Mouse (Mus musculus) left cerebral cortex, postnatal 10 days (tissue): ENCODE results near the gene Hist2h3b. TPM values are rescaled to one million over a fixed set of nuclear protein-coding genes. Genes with fewer than 3 reads are reported as not detected.
A peak's percentile ranks its signal among the peaks of the same experiment; 100 is the strongest.

Experiments
- DNase-seq, 2 experiments: peaks; one replicate each; pipeline ENCODE4 v3.0.0; 2021 to 2022; ENCODE audit warnings: low spot score in 2 of 2, mixed read lengths in 1 of 2; ENCODE audit errors: extremely low spot score in 1 of 2
- intact Hi-C: fragments of 180-260 bp; cut with DNase I; formaldehyde crosslinking; loops from one replicate; pipeline ENCODE4 v1.15.1; 2025
- total RNA-seq, 2 experiments: library from RNA; stranded (reverse); gene quantifications; 2 replicates each; pipeline ENCODE4 v1.2.3; 2021

Gene Hist2h3b
- total RNA-seq: 100 to 1,000 TPM; 116 to 121 TPM

DNA sequence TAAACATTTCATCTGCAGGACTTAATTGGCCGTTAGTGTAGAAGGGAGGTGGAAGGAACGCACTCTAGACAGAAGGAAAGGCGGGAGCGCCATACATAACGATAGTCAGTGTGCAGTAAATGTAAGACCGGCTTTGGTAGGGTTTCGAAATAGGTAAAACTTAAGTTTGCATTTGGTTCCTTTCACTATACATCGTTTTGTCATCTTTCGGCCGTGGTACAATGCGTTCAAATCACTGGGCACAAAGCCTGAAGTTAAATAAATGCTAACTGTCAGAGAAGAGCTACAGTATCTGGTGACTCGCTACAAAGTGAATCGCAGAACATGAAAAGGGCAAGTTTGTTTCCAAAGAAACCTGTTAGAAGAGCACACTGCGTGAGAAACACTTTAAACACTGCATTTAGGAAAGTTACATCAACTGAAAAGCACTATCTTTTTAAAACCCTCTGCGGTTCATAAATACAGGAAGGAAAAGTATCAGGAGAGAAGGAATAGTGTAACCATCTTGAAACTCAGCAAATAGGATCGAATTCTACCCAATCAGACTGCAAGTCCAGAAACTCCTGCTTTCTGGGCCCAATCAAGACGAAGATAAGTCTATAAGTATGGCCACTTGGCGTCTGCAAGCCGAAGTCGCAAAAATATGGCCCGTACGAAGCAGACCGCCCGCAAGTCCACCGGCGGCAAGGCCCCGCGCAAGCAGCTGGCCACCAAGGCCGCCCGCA, at the start of gene Hist2h3b:
Gene Hist2h3b, plus strand, starts transcription at position 604 of the 725 bp plus-strand sequence.
- intact Hi-C loops: no loop called here
- peak; percentile 78 to 86 for DNase-seq

DNA sequence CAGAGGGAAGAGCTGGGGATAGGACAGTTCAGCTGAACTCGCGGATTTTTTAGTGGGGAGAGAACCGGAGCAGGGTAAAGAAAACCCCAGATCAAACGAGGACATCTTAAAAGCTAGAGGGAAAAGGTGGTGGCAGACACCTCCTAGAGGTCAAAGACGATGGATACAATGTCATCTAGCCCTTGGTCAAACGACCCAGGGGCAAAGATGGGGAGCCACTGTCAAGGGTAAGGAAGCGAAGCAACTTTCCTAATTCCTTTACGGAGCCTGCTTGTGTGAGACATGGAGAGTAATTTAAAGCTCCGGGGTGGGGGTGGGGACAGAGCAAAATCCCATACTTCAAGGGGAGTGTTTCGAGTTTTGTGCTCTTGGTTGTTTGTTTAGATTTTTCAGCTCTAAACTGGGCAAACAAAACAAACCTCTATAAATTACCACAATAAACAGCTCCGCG, 49.2 kb upstream of the Hist2h3b start:
- DNase-seq: no peak
- intact Hi-C loops: no loop called here

DNA sequence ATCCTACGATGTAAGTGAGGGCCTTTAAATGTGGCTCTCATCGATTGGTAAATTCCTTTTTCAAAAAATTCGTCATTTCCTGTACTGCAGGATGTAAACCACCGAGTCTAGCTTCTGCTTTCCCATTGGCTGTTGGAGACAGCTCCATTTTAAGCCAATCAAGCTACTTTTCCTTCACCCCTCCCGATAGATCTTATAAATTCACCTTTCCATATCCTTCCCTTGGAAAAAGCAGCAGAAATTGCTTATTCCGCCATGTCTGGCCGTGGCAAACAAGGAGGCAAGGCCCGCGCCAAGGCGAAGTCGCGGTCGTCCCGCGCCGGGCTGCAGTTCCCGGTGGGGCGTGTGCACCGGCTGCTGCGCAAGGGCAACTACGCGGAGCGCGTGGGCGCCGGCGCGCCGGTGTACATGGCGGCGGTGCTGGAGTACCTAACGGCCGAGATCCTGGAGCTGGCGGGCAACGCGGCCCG, 48.8 kb upstream of the Hist2h3b start, which contains the start of the genes Bola1 and Hist2h2ab:
Gene Bola1, minus strand, starts transcription at position 49 of the 470 bp plus-strand sequence.
Gene Hist2h2ab, plus strand, starts transcription at position 205 of the 470 bp plus-strand sequence.
- DNase-seq: peak; percentile 74 to 89
- intact Hi-C loops: loop anchor here (10.0 kb wide), 1 partner anchor 255 kb away; no protein-coding TSS in a partner anchor

DNA sequence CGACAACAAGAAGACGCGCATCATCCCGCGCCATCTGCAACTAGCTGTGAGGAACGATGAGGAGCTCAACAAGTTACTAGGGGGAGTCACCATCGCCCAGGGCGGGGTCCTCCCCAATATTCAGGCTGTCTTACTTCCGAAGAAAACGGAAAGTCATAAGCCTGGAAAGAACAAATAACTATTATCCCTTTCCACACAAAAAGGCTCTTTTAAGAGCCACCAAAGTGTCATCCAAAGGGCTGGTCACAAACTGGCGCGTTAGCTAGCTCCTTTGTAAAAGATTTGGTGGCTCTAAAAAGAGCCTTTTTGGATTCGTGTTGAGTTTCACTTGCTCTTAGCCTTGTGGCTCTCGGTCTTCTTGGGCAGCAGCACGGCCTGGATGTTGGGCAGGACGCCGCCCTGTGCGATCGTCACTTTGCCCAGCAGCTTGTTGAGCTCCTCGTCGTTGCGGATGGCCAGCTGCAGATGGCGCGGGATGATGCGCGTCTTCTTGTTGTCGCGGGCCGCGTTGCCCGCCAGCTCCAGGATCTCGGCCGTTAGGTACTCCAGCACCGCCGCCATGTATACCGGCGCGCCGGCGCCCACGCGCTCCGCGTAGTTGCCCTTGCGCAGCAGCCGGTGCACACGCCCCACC, 48.2 kb upstream of the Hist2h3b start:
- DNase-seq: peak in 1 of 2 experiments; percentile 57
- intact Hi-C loops: loop anchor here (10.0 kb wide), 1 partner anchor 255 kb away; no protein-coding TSS in a partner anchor

DNA sequence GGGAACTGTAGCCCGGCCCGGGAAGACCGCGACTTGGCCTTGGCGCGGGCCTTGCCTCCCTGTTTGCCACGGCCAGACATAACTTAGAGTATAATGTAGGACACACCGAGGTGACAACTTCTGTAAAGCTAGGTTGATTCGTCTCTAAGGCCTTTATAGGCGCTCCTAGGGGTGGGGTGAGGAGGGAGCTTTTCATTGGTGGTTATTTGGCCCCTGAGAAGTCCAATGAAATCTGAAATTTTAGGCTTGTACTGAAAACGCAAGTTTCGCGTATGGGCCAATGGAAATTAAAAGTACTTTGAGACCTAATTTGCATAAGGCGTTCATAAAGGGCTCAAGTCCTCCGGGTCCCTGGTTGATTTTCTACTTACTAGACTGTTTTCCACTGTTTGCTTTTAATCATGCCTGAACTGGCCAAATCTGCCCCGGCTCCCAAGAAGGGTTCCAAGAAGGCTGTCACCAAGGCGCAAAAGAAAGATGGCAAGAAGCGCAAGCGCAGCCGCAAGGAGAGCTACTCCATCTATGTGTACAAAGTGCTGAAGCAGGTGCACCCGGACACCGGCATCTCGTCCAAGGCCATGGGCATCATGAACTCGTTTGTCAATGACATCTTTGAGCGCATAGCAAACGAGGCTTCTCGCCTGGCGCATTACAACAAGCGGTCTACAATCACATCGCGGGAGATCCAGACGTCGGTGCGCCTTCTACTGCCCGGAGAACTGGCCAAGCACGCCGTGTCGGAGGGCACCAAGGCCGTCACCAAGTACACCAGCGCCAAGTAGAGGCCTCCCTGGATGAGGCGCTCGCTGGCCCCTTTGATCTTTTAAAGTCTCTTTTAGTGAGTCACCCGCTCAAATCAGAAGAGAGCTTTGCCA, 47.5 kb upstream of the Hist2h3b start, which contains the start of the genes Hist2h2ac and Hist2h2be:
Gene Hist2h2ac, minus strand, starts transcription at position 116 of the 875 bp plus-strand sequence.
Gene Hist2h2be, plus strand, starts transcription at position 355 of the 875 bp plus-strand sequence.
- intact Hi-C loops: loop anchor here (10.0 kb wide), 1 partner anchor 256 kb away; no protein-coding TSS in a partner anchor
- DNase-seq: peak; percentile 83 to 89

DNA sequence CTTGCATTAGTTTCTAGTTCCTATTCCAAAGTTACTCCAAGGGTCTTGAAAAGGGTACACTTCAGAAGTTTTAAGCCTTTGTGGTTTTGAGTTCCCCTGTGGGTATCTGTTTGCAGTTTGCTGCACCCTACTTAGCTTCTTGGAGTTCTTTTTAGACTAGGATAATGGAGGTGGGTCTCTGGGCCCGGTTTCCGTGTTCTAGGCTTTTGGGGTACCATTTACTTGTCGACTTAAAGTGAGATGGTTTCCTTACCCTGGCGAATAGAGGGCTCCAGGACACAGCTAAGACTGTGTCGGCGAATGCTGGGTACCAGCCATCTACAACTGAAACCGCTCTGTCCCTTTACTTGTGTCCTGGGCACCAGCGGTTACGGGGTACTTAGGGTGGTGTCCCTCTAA, 46.8 kb upstream of the Hist2h3b start:
- no peak for DNase-seq
- intact Hi-C loops: loop anchor here (10.0 kb wide), 1 partner anchor 257 kb away; no protein-coding TSS in a partner anchor

DNA sequence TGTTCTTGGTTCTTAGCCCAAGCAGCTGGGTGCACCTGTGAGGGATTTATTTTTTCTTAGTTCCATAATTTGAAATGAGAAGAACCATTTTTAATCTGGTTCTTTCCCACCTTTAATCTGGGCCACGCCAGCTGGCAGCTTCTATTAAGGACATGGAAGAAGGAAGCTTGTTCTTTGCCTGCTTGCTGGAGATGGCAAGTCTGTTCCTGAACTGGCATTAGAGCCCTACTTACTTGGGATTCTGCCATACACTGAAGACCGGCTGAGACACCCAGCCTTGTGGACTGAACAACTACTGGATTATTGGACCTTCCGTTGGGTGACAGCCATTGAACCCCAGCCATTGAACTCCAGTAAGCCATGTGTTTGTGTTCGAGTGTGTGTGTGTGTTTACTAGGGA, 45.7 kb upstream of the Hist2h3b start:
- intact Hi-C loops: loop anchor here (10.0 kb wide), 1 partner anchor 258 kb away; no protein-coding TSS in a partner anchor
- no peak for DNase-seq

DNA sequence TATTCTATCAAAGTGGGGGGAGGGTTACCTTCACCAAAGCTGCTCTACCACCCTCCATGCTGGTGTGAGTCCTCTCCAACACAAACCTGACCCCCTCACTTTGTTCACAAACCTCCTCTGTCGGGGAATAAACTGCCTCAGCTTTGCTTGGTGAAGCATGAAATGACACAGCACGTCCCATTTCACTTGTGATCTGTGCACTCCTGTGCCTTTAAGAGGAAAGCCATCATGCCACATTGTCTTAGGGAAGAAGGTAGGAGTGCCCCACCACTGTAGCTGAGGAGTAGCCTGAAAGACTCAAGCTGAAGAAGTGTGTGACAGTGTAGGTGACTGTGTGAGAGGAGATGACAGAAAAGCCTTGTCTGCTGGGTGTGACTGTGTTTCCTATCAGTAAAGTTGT, 43.0 kb upstream of the Hist2h3b start:
- intact Hi-C loops: loop anchor here (10.0 kb wide), 1 partner anchor 261 kb away; no protein-coding TSS in a partner anchor
- DNase-seq: no peak

DNA sequence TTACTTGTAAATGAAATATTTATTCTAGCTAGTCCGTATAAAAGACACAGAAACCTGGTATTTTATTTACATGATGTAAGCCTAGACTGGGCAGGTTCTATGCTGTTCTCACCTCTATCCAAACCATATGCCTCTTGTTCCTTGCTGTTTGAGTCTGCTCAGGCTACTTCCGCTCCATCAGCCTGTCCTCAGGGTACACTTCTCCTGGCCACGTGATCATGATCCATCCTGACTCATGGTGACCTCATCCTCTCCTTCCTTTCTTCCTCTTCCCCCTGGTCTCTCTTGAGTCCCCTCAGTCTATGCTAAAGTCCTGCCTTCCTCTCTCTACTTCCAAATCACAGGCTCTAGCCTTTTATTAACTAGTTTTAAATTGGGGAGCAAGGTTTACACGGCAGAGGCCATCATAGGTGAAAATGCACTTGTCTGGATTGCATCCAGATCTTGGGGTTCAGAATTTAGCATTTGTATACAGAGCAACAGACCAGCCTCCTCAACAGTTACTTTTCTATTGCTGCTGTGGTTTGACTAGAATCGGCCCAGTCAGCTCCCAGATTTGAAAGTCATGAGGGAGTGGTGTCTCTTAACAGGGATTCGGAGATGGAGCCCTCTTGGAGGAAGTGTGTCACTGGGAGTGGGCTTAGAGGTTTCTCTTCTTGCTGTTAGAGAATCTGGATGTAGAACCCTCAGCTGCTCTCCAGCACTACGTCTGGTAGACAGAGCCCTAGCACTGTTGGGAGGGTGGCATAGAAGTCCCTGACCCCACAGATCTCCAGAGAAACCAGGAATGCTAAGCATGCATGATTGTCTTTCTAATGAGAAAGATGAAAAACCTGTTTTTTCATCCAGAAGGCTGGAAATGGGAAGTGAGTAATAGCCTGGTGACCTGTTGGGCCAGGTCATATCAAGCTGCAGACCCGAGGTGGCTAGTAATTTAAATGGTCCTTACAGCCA, 41.5 kb upstream of the Hist2h3b start:
- no peak for DNase-seq
- intact Hi-C loops: loop anchor here (10.0 kb wide), 1 partner anchor 262 kb away; no protein-coding TSS in a partner anchor

DNA sequence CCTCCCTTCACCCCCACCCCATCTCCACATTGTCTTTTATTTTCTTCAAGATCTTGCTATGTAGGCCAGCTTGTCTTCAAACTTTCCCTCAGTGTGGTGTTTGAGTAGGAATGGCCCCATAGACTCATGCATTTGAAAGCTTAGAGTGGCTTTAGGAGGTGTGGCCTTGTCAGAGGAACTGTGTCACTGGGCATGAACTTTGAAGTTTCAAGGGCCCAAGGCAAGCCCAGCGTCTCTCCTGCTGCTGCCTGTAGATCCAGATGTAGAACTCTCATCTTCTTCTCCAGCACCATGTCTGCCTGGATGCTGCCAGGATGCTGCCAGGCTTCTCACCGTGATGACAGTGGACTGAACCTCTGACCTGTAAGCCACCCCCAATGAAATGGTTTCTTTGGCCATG, 39.6 kb upstream of the Hist2h3b start:
- DNase-seq: no peak
- intact Hi-C loops: loop anchor here (10.0 kb wide), 1 partner anchor 264 kb away; no protein-coding TSS in a partner anchor

DNA sequence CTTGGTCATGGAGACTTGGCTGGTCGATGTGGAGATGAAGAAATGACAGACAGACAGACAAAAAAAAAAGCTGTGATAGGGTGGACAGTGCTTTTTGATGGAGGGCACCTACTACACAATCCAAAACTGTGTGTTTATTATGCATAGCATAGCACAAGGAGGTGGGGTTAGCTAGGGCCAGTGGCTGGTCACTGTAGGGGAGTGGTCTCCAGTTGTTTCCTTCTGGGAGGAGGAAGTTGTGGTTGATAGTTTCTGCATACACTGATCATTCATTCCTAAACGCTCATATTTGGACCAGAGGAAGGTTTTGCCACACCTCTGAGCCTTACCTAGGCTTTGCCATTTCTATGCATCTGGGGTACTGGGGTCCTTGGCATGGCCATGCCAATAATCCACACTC, 38.0 kb upstream of the Hist2h3b start:
- intact Hi-C loops: no loop called here

DNA sequence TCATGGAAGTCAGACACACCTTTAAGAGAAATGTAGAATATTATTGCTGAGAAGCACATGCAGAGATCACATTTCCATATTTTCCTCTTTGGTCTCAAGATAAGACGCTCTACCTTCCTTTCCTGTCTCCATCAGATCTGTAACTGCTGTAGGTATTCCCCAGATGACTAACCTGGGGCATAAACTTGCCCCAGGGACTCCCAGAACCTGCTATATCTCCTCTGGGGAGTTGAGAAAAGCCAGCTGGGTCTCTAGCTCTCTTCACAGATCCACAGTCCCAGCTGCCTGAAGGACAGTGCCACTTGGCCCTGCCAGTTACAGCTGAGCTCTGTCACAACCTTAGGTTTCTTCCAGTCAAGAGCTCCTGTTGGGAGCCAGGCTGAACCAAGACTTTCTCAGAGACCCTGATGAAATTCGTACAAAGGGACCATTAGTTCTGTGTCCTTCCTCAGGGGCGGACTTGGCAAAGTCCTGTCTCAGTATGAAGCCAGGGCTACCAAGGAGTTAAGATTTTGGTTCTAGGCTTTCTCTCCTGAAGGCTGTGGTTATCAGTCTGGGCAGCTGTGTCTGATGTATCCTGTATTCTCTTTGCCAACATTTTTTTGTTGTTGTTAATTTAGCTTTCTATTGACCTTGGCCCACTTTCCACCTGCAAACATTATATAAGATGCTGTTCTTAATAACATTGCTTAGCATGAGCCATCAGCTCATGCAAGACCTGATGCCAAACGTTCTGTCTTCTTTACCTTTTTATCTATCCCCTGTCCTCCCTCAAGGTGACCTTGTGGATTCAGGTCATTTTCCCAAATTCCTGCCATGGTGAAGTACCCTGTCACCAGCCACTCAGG, 37.3 kb upstream of the Hist2h3b start:
- intact Hi-C loops: no loop called here
- DNase-seq: no peak

More for the DNA sequence above, 38.0 kb upstream of the Hist2h3b start:
- DNase-seq: no peak

DNA sequence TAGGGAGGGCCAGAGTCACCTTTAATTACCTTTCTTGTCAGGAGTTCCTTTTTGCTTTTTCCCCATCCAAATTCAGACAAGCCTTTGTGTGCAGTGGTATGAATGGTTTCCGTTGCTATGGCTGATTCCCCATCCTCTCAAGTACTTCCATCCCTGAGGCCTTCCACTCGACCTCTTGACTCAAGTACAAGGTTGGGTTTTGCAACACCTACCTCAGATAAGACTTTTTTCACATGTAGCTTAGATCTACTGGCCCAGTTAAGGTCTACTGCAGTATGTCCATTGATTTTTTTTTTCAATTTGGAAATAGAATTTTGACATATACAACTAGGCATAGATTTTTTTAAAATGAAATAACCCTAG, 36.7 kb upstream of the Hist2h3b start:
- no peak for DNase-seq
- intact Hi-C loops: no loop called here

DNA sequence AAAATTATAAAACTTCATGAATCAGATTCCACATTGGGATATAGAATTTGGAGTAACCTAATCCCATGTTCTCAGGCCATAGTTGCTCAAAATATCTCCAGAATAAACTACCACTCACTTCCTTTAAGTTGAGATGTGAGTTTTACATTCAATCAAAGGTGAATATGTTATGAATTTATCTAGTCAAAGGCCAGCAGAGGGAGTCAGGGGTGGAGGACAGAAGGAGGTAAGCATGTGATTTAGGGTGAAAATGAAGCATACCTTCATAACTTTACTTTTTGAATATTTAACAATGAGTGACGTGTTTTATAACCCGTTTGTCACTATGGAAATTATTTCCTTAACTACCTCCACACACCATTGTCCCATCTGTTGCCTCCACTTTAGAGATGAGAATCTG, 33.5 kb upstream of the Hist2h3b start:
- intact Hi-C loops: no loop called here
- DNase-seq: no peak

DNA sequence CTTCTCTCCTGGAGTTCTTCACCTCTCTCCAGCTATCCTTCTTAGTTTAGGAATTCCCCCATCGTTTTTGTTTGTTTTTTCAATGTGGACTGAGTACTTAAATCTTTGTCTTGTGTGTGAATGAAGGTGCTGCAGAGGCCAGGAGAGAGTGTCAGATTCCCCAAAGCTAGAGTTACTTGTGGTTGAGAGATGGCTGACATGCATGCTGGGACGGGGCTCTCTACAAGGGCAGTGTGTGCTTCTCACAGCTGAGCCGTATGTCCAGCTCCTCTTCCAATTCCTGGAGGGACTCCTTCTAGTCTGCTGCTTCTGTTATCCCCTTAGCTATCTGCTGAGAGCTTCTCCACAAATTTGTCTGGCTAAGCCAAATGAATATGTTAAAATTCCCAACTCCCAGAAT, 32.6 kb upstream of the Hist2h3b start:
- no peak for DNase-seq
- intact Hi-C loops: no loop called here

DNA sequence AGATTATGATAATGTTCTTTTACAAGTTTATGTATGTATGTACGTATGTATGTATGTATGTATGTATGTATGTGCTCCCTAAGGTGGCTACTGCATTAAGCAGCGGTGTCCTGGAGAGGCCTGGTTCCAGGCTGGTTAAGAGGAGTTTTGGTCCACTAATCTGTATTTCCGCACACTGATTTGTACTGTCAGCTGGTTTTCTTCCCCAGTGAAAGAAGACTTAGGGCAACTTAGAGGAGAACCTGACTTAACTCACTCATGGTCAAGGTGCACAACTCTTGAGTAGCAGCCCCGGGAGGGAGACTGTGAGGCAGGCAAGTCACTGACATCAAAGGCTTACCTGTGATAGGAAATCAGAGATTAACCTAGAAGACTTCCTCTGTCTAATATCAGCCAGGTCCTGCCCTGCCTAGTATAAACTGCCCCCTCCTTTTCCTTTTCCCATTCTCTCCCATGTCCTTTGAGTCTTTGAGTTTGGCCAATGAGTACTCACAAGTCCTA, 31.6 kb upstream of the Hist2h3b start:
- DNase-seq: no peak
- intact Hi-C loops: no loop called here
